Mouse (Mus musculus): ENCODE data around the gene Hoxd9. TPM values are rescaled to one million over a fixed set of nuclear protein-coding genes. Genes with fewer than 3 reads are reported as not detected.
A peak's percentile ranks its signal among the peaks of the same experiment; 100 is the strongest.

Gene Hoxd9
- total and polyA plus RNA-seq, 3 experiments, result 0.10 to 0.29 (median 0.16) TPM

GRCm38 (mm10) chr2:74655821-74656631, 41.5 kb upstream of the Hoxd9 start:
- H3K36me3 ChIP-seq (ENCODE audit: control insufficient read depth, insufficient read depth, low read length), result no peaks in the 10 kb centered on the region
- peaks cover 40% of the 10 kb centered on the region for H3K27me3 ChIP-seq (ENCODE audit: control insufficient read depth, insufficient read depth, low read length)
- no peaks in the 10 kb centered on the region for H3K4me1 ChIP-seq (ENCODE audit: control insufficient read depth, insufficient read depth, low read length)
- no peaks in the 10 kb centered on the region for H3K79me2 ChIP-seq (replicated peaks; ENCODE audit: control insufficient read depth, insufficient read depth, low read length)
- DNase-seq, result no peak
- no peak for TF ChIP-seq CTCF (IDR thresholded peaks at IDR 0.05)
- no peak for TF ChIP-seq EP300 (IDR thresholded peaks at IDR 0.05; ENCODE audit: insufficient read depth, low read depth, low read length)
- TF ChIP-seq POLR2A (IDR thresholded peaks at IDR 0.05; ENCODE audit: insufficient read depth, low read depth, low read length), result no peak
- intact Hi-C loops (cut with DNase I), result loop anchor here (2.0 to 5.0 kb wide), 2 partner anchors 79 to 355 kb away; partner anchors contain the start of gene Lnpk
- no peak overlapping the region for H3K27ac ChIP-seq
- no peak overlapping the region for H3K9ac ChIP-seq (ENCODE audit: low read depth, low read length)
- 3% methylated on average over 68 of the region's 69 CpGs for WGBS
- H3K4me3 ChIP-seq, result no peak overlapping the region

GRCm38 (mm10) chr2:74656632-74657021, 40.9 kb upstream of the Hoxd9 start:
- H3K27ac ChIP-seq, result no peak overlapping the region
- WGBS, result 11% methylated on average over 4 of the region's 4 CpGs
- no peak for DNase-seq
- no peaks in the 10 kb centered on the region for H3K79me2 ChIP-seq (replicated peaks; ENCODE audit: control insufficient read depth, insufficient read depth, low read length)
- H3K27me3 ChIP-seq (ENCODE audit: control insufficient read depth, insufficient read depth, low read length), result peaks cover 43% of the 10 kb centered on the region
- H3K4me3 ChIP-seq, result no peak overlapping the region
- no peak overlapping the region for H3K9ac ChIP-seq (ENCODE audit: low read depth, low read length)
- H3K36me3 ChIP-seq (ENCODE audit: control insufficient read depth, insufficient read depth, low read length), result no peaks in the 10 kb centered on the region
- TF ChIP-seq EP300 (IDR thresholded peaks at IDR 0.05; ENCODE audit: insufficient read depth, low read depth, low read length) (no peak), POLR2A (IDR thresholded peaks at IDR 0.05; ENCODE audit: insufficient read depth, low read depth, low read length) (no peak), CTCF (IDR thresholded peaks at IDR 0.05) (no peak)
- H3K4me1 ChIP-seq (ENCODE audit: control insufficient read depth, insufficient read depth, low read length), result no peaks in the 10 kb centered on the region
- intact Hi-C loops (cut with DNase I), result loop anchor here (5.0 kb wide), 1 partner anchor 79 kb away; the partner anchor contains the start of gene Lnpk

- Histone ChIP-seq H3K4me3 (no peak overlapping the region), H3K4me1 (ENCODE audit: control insufficient read depth, insufficient read depth, low read length) (no peaks in the 10 kb centered on the region), H3K27me3 (ENCODE audit: control insufficient read depth, insufficient read depth, low read length) (peaks cover 45% of the 10 kb centered on the region), H3K79me2 (replicated peaks; ENCODE audit: control insufficient read depth, insufficient read depth, low read length) (no peaks in the 10 kb centered on the region), H3K36me3 (ENCODE audit: control insufficient read depth, insufficient read depth, low read length) (no peaks in the 10 kb centered on the region), H3K9ac (ENCODE audit: low read depth, low read length) (no peak overlapping the region), H3K27ac (no peak overlapping the region)
- DNase-seq, result peak; percentile 18 to 50
- TF ChIP-seq CTCF (IDR thresholded peaks at IDR 0.05) (no peak), POLR2A (IDR thresholded peaks at IDR 0.05; ENCODE audit: insufficient read depth, low read depth, low read length) (no peak), EP300 (IDR thresholded peaks at IDR 0.05; ENCODE audit: insufficient read depth, low read depth, low read length) (no peak)
- WGBS, result 6% methylated on average over 62 of the region's 62 CpGs
- intact Hi-C loops (cut with DNase I), result loop anchor here (5.0 kb wide), 1 partner anchor 80 kb away; the partner anchor contains the start of gene Lnpk
These were observed 40.1 kb upstream of the Hoxd9 start for GRCm38 (mm10) chr2:74657251-74658023.

- H3K4me3 ChIP-seq, result no peak overlapping the region
- no peak overlapping the region for H3K27ac ChIP-seq
- H3K79me2 ChIP-seq (replicated peaks; ENCODE audit: control insufficient read depth, insufficient read depth, low read length), result no peaks in the 10 kb centered on the region
- DNase-seq, result no peak
- no peak overlapping the region for H3K9ac ChIP-seq (ENCODE audit: low read depth, low read length)
- intact Hi-C loops (cut with DNase I), result loop anchor here (5.0 kb wide), 1 partner anchor 81 kb away; the partner anchor contains the start of gene Lnpk
- H3K36me3 ChIP-seq (ENCODE audit: control insufficient read depth, insufficient read depth, low read length), result no peaks in the 10 kb centered on the region
- H3K4me1 ChIP-seq (ENCODE audit: control insufficient read depth, insufficient read depth, low read length), result no peaks in the 10 kb centered on the region
- no peak for TF ChIP-seq EP300 (IDR thresholded peaks at IDR 0.05; ENCODE audit: insufficient read depth, low read depth, low read length)
- no peak for TF ChIP-seq POLR2A (IDR thresholded peaks at IDR 0.05; ENCODE audit: insufficient read depth, low read depth, low read length)
- TF ChIP-seq CTCF (IDR thresholded peaks at IDR 0.05), result no peak
- WGBS, result 5% methylated on average over 15 of the region's 15 CpGs
- H3K27me3 ChIP-seq (ENCODE audit: control insufficient read depth, insufficient read depth, low read length), result peaks cover 46% of the 10 kb centered on the region
These were observed 39.4 kb upstream of the Hoxd9 start for GRCm38 (mm10) chr2:74658024-74658666.

- H3K27ac ChIP-seq, result no peak overlapping the region
- WGBS, result 5% methylated on average over 47 of the region's 47 CpGs
- H3K79me2 ChIP-seq (replicated peaks; ENCODE audit: control insufficient read depth, insufficient read depth, low read length), result no peaks in the 10 kb centered on the region
- H3K9ac ChIP-seq (ENCODE audit: low read depth, low read length), result no peak overlapping the region
- H3K27me3 ChIP-seq (ENCODE audit: control insufficient read depth, insufficient read depth, low read length), result peaks cover 48% of the 10 kb centered on the region
- TF ChIP-seq EP300 (IDR thresholded peaks at IDR 0.05; ENCODE audit: insufficient read depth, low read depth, low read length) (no peak), CTCF (IDR thresholded peaks at IDR 0.05) (no peak), POLR2A (IDR thresholded peaks at IDR 0.05; ENCODE audit: insufficient read depth, low read depth, low read length) (no peak)
- no peaks in the 10 kb centered on the region for H3K36me3 ChIP-seq (ENCODE audit: control insufficient read depth, insufficient read depth, low read length)
- intact Hi-C loops (cut with DNase I), result loop anchor here (5.0 kb wide), 1 partner anchor 82 kb away; the partner anchor contains the start of gene Lnpk
- H3K4me3 ChIP-seq, result no peak overlapping the region
- H3K4me1 ChIP-seq (ENCODE audit: control insufficient read depth, insufficient read depth, low read length), result no peaks in the 10 kb centered on the region
- DNase-seq, result no peak
These were observed 38.7 kb upstream of the Hoxd9 start for GRCm38 (mm10) chr2:74658667-74659371.
